Mouse (Mus musculus): ENCODE results near the gene Ankrd33b.

DNA sequence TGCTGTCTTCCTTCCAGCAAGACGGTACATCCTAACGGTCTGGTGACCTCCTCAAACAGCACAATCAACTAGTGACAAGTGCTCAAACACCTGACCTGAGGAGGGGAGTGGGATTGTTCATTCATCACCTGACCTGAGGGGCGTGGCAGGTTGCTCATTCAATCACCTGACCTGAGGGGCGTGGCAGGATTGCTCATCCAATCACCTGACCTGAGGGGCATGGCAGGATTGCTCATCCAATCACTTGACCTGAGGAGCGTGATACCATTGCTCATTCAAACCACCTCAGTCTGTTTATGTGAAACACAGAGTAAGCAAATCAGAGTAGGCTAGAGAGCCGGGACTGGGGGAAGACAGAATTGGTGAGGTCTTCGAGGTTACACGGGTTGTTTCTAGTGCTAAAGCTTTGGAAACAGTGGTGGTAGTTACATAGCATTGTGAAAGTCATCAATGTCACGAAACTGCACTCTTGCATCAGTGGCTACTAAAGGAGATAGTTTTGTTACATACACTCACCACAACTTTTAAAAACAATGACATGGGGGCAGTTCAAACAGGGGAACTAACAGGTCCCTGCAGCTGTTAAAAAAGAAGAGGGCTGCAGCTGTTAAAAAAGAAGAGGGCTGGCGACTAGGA is 28.8 kb downstream of the Ankrd33b start:
- TF ChIP-seq CTCF (IDR thresholded peaks at IDR 0.05; ENCODE audit: low read depth) (no peak), EP300 (IDR thresholded peaks at IDR 0.05; ENCODE audit: low read depth) (peak; percentile 13; the same call in 1 of the 2 replicates)

Measured in liver, postnatal 0 days (tissue).